Mouse (Mus musculus) myocyte (in vitro differentiated cells): ENCODE measurements around the gene Pkig. TPM values are rescaled to one million over a fixed set of nuclear protein-coding genes. Genes with fewer than 3 reads are reported as not detected.

ENCODE experiments used
- H3K27me3 ChIP-seq: one replicate; pipeline ENCODE4 v1.6.1; 2011; ENCODE audit not compliant: control insufficient read depth, insufficient read depth, insufficient read length
- H3K36me3 ChIP-seq: one replicate; pipeline ENCODE4 v1.6.1; 2011; ENCODE audit not compliant: control insufficient read depth, insufficient read depth
- H3K4me2 ChIP-seq: one replicate; pipeline ENCODE4 v1.6.1; 2011; ENCODE audit warnings: low read depth, control low read depth
- H3K4me3 ChIP-seq: one replicate; pipeline ENCODE4 v1.5.1; 2011; ENCODE audit warnings: mild to moderate bottlenecking, control low read depth, moderate library complexity
- H3K79me2 ChIP-seq: one replicate; pipeline ENCODE4 v1.6.1; 2011; ENCODE audit not compliant: control insufficient read depth, insufficient read depth
- H3ac ChIP-seq: one replicate; pipeline ENCODE4 v1.6.1; 2011; ENCODE audit not compliant: control insufficient read depth, insufficient read length
- CEBPB ChIP-seq: IDR thresholded peaks from 2 replicates; pipeline ENCODE4 v1.6.1; 2011; ENCODE audit warnings: mild to moderate bottlenecking, moderate library complexity; ENCODE audit not compliant: poor library complexity, insufficient read depth, severe bottlenecking
- E2F4 ChIP-seq: IDR thresholded peaks from one replicate; pipeline ENCODE4 v1.6.1; 2011; ENCODE audit warnings: mild to moderate bottlenecking, control low read depth, moderate library complexity; ENCODE audit not compliant: insufficient read depth
- MAX ChIP-seq: IDR thresholded peaks from one replicate; pipeline ENCODE4 v1.6.1; 2011; ENCODE audit warnings: low read depth, mild to moderate bottlenecking, control low read depth
- MYOD1 ChIP-seq, 3 experiments: IDR thresholded peaks; one replicate each; pipeline ENCODE4 v1.6.1; 2011; ENCODE audit warnings: control low read depth in 2 of 3, low read depth in 2 of 3, mild to moderate bottlenecking in 2 of 3, moderate library complexity in 1 of 3; ENCODE audit not compliant: insufficient read length in 2 of 3, control insufficient read depth in 1 of 3
- MYOG ChIP-seq, 3 experiments: IDR thresholded peaks; one replicate each; pipeline ENCODE4 v1.6.1; 2011; ENCODE audit warnings: control low read depth in 2 of 3, low read depth in 2 of 3, mild to moderate bottlenecking in 2 of 3; ENCODE audit not compliant: insufficient read length in 2 of 3, control insufficient read depth in 1 of 3, insufficient read depth in 1 of 3
- POLR2A ChIP-seq: IDR thresholded peaks from one replicate; pipeline ENCODE4 v1.6.1; 2011; ENCODE audit warnings: low read depth, mild to moderate bottlenecking, control low read depth, moderate library complexity; ENCODE audit not compliant: insufficient read length
- POLR2AphosphoS2 ChIP-seq: IDR thresholded peaks from one replicate; pipeline ENCODE4 v1.6.1; 2011; ENCODE audit warnings: low read depth, control low read depth; ENCODE audit not compliant: insufficient read length
- REST ChIP-seq: IDR thresholded peaks from one replicate; pipeline ENCODE4 v1.6.1; 2011; ENCODE audit warnings: mild to moderate bottlenecking, control low read depth, moderate library complexity; ENCODE audit not compliant: insufficient read depth, insufficient read length
- SRF ChIP-seq: IDR thresholded peaks from one replicate; pipeline ENCODE4 v1.6.1; 2011; ENCODE audit warnings: low read depth; ENCODE audit not compliant: control insufficient read depth, insufficient read length
- TCF12 ChIP-seq: IDR thresholded peaks from one replicate; pipeline ENCODE4 v1.6.1; 2011; ENCODE audit warnings: mild to moderate bottlenecking, control low read depth; ENCODE audit not compliant: poor library complexity, insufficient read depth, severe bottlenecking
- TCF3 ChIP-seq: IDR thresholded peaks from one replicate; pipeline ENCODE4 v1.6.1; 2011; ENCODE audit warnings: low read depth, control low read depth; ENCODE audit not compliant: insufficient read length
- USF1 ChIP-seq: IDR thresholded peaks from one replicate; pipeline ENCODE4 v1.6.1; 2011; ENCODE audit warnings: low read depth, mild to moderate bottlenecking, control low read depth, moderate library complexity
- polyA plus RNA-seq: library from polyadenylated mRNA; unstranded; fragments of >200 nt; fragmentation: generic; extraction: Trizol; gene quantifications from one replicate; pipeline ENCODE4 v1.2.1, GENCODE M21; 2012; ENCODE audit warnings: missing spikeins

Pkig gene
- polyA plus RNA-seq, 1 experiment, result 799 TPM

DNA sequence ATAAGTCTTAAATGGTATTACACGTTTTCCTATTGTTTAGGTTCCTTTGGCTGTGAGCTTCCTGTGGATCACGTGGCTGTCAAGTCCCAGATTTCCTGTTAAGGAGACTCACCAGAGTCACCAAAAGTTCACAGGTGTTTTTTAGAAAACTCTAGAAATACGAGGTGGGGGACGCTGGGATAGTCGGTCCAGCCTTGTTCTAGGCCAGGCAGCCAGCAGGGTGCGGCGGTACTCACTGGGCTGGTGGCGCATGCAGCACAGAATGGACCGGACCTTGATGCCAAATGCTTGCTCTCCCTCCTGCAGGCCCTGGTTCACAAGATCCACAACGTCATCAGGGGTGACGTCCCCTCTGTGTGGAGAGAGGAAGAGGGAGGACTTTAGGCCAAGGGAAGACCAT, 73.8 kb downstream of the Pkig start:
- H3K4me2 ChIP-seq, result no peak overlapping the region
- peaks cover 18% of the 10 kb centered on the region for H3K36me3 ChIP-seq
- no peak for TF ChIP-seq TCF3
- TF ChIP-seq POLR2A, result peak; percentile 20
- TF ChIP-seq POLR2AphosphoS2, result peak; percentile 8
- H3K79me2 ChIP-seq, result no peaks in the 10 kb centered on the region
- no peak overlapping the region for H3K4me3 ChIP-seq
- no peaks in the 10 kb centered on the region for H3K27me3 ChIP-seq
- H3ac ChIP-seq, result no peak overlapping the region

DNA sequence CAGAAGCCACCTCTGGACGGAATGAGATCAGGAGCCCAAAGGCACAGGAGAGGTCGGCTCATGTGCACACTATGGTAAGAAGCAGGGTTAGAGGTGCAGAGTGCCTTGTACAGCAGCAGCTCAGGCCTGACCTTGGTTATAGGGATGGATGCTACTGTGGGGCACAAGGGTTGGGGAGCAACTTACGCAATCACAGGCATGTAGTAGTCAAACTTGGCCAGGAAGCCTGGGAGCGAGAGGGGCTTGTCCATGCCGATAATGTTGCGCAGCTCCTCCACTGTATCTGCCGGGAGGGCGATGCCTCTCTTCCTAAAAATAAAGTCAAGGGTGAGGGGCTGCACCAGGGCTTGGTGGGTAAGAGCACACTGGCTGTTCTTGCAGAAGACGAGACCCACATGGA, 77.0 kb downstream of the Pkig start:
- no peak overlapping the region for H3K4me2 ChIP-seq
- no peaks in the 10 kb centered on the region for H3K79me2 ChIP-seq
- no peaks in the 10 kb centered on the region for H3K27me3 ChIP-seq
- TF ChIP-seq TCF3 (no peak), REST (no peak), USF1 (no peak), CEBPB (0 out of 2 replicates have a peak, but pooled peaks have one; percentile 5), POLR2AphosphoS2 (peak; percentile 32)
- no peak overlapping the region for H3K4me3 ChIP-seq
- H3K36me3 ChIP-seq, result no peaks in the 10 kb centered on the region
- H3ac ChIP-seq, result no peak overlapping the region

DNA sequence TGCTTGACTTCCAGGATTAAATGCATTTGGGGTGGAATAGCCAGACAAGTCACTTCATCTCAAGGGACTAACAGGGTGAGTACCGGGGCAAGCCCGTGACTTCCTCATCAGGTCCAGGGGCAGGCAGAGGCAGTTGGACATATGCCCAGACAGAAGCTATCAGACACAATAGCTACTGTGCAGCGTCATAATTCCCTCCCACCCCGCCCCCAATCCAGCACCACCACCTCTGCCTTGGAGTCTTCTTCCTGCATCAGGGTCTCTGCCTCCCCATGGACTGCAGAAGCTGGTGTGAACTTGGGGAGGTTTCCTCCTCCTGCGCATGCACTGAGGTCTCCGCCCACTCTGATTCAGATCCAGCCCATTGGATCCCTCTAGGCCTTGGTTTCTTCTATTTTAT, 77.8 kb downstream of the Pkig start:
- no peak overlapping the region for H3K4me3 ChIP-seq
- no peak overlapping the region for H3ac ChIP-seq
- no peaks in the 10 kb centered on the region for H3K79me2 ChIP-seq
- H3K4me2 ChIP-seq, result peak overlapping the region; percentile 13
- no peak for TF ChIP-seq E2F4
- TF ChIP-seq CEBPB, result no peak
- H3K36me3 ChIP-seq, result no peaks in the 10 kb centered on the region
- H3K27me3 ChIP-seq, result no peaks in the 10 kb centered on the region

DNA sequence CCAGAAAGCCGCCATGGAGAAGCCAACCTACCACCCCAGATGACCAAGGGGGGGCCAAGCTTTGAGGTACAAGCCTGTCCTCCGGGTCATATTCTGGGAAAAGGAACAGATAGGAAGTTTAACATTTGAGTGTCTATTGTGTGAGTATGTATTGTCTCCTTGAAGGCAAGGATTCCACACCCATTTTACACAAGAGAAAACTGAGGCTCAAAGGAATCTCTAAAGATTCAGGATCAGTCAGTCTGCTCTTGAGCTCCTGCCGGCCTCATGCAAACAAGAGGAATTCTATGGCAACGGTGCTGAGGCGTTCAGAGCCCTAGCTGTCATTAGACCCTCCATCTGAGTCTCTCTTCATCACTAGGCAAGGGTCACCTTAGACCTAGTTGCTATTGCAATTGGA, 84.5 kb downstream of the Pkig start:
- Histone ChIP-seq H3K27me3 (no peaks in the 10 kb centered on the region), H3K4me3 (no peak overlapping the region), H3K79me2 (no peaks in the 10 kb centered on the region), H3K36me3 (no peaks in the 10 kb centered on the region), H3K4me2 (no peak overlapping the region), H3ac (no peak overlapping the region)
- TF ChIP-seq REST (no peak), POLR2A (no peak), E2F4 (no peak), MYOD1 (IDR thresholded peaks at IDR 0.05; ENCODE audit: control insufficient read depth in 1 of 3, insufficient read length in 2 of 3, low read depth in 2 of 3) (no peak), USF1 (no peak), MYOG (IDR thresholded peaks at IDR 0.05; ENCODE audit: control insufficient read depth in 1 of 3, insufficient read depth in 1 of 3, insufficient read length in 2 of 3, low read depth in 2 of 3) (no peak), TCF3 (no peak), CEBPB (no peak), SRF (no peak), MAX (no peak), POLR2AphosphoS2 (no peak), TCF12 (no peak)

DNA sequence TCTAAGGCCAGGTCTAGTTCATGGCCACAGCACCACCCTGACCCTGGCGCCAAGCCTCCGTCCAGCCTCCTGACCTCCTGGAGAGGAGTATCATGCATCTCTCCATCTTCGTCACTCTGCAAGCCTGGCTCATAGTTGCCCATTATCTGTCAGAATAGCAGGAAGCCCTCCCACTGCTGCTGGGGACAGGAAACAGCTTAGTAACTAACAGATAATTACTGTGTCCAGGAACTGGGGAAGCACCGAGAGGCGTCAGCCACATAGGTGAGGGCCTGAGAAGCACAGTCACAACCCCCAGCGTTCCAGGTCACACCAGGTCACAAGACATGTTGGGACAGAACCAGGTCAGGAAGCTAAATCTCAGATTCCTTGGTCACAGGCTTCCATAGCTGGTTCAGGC, 85.2 kb downstream of the Pkig start:
- Histone ChIP-seq H3K79me2 (no peaks in the 10 kb centered on the region), H3K4me3 (no peak overlapping the region), H3K36me3 (no peaks in the 10 kb centered on the region), H3K4me2 (no peak overlapping the region), H3ac (no peak overlapping the region), H3K27me3 (peaks cover 2% of the 10 kb centered on the region)
- TF ChIP-seq TCF12 (no peak), SRF (no peak), POLR2A (no peak), USF1 (no peak)

DNA sequence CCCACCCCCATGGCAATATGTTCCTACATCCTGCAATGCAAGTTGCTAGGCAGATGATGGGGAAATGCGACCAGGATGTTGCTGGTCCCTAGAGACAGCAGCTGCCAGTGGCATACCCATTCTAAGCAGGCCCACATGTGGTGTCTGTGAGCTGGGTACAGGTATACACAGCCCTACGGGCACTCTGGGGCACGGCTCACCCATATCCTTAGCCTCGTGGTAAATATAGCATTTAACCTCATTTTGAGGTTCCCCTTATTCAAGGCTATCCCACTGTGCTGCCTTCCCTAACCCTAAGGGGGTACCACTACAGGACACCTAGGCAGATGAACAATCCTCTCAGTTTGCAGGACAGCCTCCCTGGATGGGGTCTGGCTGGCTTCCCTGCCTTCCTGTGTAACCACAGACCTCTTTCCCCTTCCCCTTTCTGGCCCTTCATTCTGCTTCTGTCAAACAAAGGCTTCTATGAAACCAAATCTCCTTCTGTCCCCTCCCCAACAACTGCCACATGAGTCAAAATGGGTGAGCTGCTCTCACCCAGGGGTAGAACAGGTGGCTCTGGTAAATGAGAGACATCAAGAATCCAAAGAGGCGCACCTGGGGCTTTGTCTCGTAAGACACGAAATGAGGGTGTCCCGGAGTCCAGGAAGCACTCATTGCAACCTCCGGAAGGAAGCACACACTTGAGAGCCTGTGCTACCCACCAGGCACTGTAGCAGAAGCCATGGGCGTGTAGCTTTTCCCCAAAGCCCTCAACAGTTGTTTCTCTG, 86.8 kb downstream of the Pkig start:
- no peak overlapping the region for H3ac ChIP-seq
- no peaks in the 10 kb centered on the region for H3K79me2 ChIP-seq
- H3K4me2 ChIP-seq, result no peak overlapping the region
- no peak overlapping the region for H3K4me3 ChIP-seq
- H3K36me3 ChIP-seq, result no peaks in the 10 kb centered on the region
- TF ChIP-seq CEBPB (no peak), E2F4 (no peak)
- H3K27me3 ChIP-seq, result peaks cover 10% of the 10 kb centered on the region
